Mouse (Mus musculus): ENCODE results near the gene Vgll4.

Gene Vgll4

DNA sequence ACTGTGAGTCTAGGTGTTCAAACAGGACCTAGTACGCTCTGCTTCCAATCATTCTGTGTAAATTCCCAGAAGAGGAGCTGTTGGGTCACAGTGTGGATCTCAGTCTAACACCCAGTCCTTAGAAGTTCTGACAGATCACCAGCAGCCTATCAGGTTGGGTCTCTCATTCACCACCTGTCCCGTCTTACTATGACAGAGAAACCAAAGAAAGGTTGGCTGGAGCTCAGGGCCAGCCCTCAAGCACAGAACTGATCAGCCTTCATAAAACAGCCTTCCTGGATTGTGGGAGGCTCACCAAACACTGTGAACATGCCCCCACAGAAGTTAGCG is 96.0 kb downstream of the Vgll4 start:
- DNase-seq (ENCODE audit: low spot score in 2 of 2): no peak

DNA sequence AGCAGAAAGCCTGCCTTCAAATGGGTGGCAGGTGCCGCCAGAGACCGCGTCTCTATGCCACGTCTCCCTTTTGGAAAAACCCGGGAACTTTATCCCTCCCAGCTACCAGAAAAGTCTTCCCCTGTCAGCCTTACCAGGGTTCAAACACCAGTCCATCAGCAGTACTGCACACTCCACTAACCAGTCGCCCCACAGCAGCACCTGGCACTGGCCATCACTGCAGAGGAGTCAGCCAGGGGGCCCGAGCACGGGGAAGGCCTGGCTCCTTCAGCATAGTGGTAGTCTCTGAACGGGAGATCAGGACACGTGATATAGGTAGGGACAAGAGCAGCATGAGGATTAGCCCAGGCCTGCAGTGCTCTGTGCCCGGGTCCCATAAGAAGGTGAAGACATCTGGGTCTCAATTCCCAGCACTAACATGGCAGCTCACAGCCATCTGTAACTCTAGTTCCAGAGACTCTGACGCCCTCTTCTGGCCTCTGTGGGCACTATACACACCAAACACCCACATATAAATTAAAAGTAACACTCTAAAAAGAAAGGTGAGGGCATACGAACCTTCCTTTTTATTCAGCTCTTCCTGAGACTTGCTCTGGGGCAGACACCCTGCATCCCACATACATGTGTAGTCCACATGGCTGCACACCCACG is 98.7 kb downstream of the Vgll4 start:
- no peak for DNase-seq (ENCODE audit: low spot score in 2 of 2)

- DNase-seq (ENCODE audit: low spot score in 2 of 2): no peak
Measured at GRCm38 (mm10) chr6:114869501-114870076, 100.2 kb downstream of the Vgll4 start.

DNA sequence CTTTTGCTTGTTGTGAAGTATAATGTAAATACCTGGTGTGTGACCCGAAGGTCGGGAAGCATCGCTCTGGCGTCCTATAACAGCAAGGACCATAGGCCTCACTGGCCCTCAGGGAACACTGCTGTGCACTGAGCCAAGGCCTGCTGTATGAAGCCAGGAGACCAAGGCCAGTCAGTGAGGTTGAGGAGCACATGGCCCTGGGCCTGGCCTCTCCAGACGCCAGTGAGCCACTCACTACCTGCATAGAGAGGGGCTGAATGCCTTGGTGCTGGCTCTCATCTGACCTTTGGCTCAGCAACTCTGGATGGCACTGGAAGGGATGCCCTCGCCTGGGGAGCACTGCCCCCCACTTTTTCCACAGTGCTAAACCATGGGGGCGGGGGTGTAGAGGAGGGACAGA is 101.1 kb downstream of the Vgll4 start:
- no peak for DNase-seq (ENCODE audit: low spot score in 2 of 2)

DNA sequence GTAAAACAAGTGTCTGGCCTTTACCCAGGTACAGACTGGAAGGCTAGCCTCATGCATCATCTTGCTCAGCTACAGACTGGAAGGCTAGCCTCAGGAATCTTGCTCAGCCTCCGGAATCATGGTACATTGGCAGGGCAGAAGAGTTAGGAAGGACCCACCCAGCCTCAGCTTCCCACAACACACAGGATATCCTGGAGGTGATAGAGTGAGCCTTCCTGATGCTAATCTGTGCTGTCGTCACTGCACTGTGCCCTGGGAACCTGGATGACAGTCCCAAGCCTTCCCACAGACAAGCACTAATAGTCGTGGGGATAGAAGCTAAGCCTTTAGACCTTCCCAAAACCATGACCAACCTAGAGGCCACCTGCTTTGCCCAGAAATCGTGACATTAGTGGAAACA is 103.2 kb downstream of the Vgll4 start:
- no peak for DNase-seq (ENCODE audit: low spot score in 2 of 2)

DNA sequence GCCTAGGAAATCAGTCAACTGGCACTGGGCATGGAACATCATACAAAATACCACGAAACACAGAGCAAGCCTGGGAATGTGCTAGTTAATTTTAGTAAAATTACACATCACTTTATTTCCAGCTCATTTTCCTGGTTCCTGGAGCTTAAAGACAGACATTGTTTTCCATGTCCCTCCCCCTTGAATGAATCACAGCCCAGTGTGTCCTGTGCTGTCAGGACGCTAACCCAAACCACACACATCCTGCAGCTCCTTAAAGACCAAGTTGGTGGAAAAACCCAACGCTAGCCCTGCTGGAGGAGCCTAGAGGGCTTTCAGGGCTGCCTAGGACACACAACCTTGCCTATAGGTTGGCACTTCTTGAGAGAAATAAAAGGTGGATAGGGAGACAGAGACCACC is 103.7 kb downstream of the Vgll4 start:
- DNase-seq (ENCODE audit: low spot score in 2 of 2): no peak

- DNase-seq (ENCODE audit: low spot score in 2 of 2): no peak
Measured at GRCm38 (mm10) chr6:114864421-114864820, 105.4 kb downstream of the Vgll4 start.

DNA sequence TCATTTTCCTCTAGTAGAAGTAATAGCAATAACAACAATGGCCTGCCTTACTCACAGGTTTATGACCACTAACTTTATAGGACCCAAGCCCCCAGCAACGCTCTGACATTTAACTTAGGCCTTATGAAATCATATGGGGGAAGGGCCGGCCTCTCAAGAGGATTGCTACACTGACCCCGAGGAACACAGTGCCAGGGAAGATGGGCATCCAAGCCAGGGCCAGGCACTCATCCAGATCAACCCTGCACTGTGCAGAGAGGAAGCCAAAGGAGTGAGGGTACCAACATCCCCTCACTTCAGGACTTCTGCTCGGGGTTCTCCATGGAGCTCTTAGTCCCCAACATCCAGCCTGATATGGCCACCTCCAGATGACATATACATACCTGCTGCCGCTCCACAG is 106.3 kb downstream of the Vgll4 start:
- DNase-seq (ENCODE audit: low spot score in 2 of 2): no peak

GRCm38 (mm10) chr6:114862046-114862445 is 107.7 kb downstream of the Vgll4 start:
- no peak for DNase-seq (ENCODE audit: low spot score in 2 of 2)

- no peak for DNase-seq (ENCODE audit: low spot score in 2 of 2)
Measured at GRCm38 (mm10) chr6:114861591-114861990, 108.2 kb downstream of the Vgll4 start.

GRCm38 (mm10) chr6:114860677-114861568 is 108.9 kb downstream of the Vgll4 start:
- DNase-seq (ENCODE audit: low spot score in 2 of 2): no peak

GRCm38 (mm10) chr6:114858722-114859053 is 111.1 kb downstream of the Vgll4 start:
- no peak for DNase-seq (ENCODE audit: low spot score in 2 of 2)

GRCm38 (mm10) chr6:114857996-114858721 is 111.6 kb downstream of the Vgll4 start:
- no peak for DNase-seq (ENCODE audit: low spot score in 2 of 2)

- DNase-seq (ENCODE audit: low spot score in 2 of 2): no peak
Measured at GRCm38 (mm10) chr6:114856501-114856900, 113.3 kb downstream of the Vgll4 start.

GRCm38 (mm10) chr6:114855644-114856043 is 114.2 kb downstream of the Vgll4 start:
- DNase-seq (ENCODE audit: low spot score in 2 of 2): no peak

GRCm38 (mm10) chr6:114854368-114854767 is 115.4 kb downstream of the Vgll4 start:
- no peak for DNase-seq (ENCODE audit: low spot score in 2 of 2)

DNA sequence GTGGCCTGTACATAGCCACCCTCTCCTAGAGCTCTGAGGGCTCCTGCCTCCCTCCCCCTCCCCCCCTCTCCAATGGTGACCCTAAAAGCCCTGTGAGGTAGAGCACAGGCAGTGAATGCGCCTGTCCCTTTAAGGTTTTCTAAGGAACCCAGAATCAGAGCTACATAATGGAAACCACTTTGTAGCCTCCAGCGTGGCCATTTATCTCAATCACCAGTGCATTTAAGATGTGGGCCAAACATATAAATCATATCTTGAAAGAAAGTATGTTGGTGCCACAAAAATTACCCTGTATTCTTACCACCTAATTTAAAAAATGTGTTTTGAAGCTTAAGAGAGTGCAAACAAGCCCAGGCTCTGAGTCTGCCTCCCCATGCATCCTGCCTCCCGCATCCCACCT is 117.1 kb downstream of the Vgll4 start:
- no peak for DNase-seq (ENCODE audit: low spot score in 2 of 2)

DNA sequence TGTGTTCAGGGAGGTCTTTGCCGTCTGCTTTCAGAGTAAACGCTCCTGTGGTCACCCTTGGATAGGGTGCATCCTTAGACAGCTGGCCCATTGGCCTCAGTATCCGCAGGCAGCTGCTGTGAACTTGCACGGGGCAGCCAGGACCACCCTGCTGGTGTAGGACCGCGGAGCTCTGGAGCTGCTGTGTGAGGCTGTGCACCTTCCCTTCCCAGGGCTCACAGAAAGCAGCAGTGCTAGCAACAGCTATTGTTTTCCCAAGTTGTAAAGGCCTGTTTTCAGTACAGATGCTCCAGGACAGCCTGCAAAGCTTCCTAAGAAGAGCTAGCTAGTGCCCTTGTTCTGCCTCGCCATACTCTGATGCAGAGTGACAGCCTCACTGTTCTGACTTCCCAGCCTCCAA is 118.1 kb downstream of the Vgll4 start:
- no peak for DNase-seq (ENCODE audit: low spot score in 2 of 2)

DNA sequence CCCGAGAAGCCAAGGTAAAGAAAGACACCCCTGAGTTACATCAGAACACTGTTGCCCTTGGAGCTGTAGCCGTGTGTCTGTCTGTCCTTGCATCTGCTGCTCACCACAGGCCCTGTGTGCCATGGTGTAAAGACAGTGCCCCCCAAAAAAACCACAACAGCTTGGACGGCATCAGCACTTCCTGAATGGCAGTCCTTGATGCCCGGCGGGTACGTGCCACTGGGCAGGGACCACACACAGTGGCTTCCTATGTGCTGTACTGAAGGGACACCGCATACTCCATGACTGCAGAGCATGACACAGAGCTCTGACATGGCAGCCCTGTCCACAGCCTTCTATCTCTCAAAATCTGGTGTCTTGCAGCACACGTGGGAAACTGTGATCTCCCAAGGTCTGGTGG is 120.0 kb downstream of the Vgll4 start:
- DNase-seq (ENCODE audit: low spot score in 2 of 2): no peak

DNA sequence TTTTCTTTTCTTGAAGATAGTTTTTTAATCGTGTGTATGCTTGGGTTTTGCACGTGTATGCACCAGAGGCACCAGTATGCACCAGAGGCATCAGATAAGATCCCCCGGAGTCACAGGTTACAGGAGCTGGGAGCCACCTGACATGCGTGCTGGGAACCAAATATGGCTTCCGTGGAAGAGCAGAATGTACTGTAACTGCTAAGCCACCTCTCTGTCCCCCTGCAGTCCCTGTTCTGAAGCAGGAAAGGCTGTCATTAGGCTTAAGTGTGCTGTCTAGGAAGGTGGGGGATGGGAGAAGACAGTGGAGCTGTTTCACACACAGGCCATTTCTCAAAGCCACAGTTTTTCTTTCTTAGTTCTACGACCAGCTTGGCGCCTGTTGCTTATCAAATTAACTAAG is 121.0 kb downstream of the Vgll4 start:
- DNase-seq (ENCODE audit: low spot score in 2 of 2): no peak

DNA sequence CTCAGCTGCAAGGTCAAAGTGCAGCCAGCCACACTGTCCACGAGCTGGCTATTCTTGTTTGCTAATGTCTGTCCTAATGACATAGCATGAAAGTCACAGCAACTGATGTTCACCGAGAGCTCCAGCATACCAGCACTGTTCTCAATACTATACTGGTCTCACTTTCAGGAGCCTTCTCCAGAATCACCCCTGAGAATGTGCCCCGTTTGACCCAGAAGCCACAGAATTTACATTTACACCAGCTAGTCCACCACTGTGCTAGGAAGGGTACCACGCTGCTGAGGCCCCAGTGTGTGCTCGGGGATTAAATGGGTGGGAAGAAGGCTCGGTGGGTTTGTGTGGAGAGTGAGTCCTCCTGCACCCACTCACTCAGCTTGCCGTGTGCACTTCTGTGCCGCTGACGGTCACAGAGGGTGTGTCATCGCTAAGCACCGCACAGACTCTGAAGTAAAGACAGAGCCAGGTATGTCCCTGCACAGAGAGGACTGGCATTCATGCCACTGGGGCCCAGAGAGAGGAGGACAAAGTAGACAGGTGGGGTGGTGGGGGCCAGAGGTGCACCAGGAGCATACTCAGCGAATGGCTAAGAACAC is 122.1 kb downstream of the Vgll4 start:
- DNase-seq (ENCODE audit: low spot score in 2 of 2): no peak

- no peak for DNase-seq (ENCODE audit: low spot score in 2 of 2)
Measured at GRCm38 (mm10) chr6:114846153-114846772, 123.5 kb downstream of the Vgll4 start.

Data from spleen, postnatal 36 days (tissue).